Mouse (Mus musculus): Measurements from ENCODE around the gene Mapkapk3. TPM values are rescaled to one million over a fixed set of nuclear protein-coding genes. Genes with fewer than 3 reads are reported as not detected.

Gene Mapkapk3
- total and polyA plus RNA-seq, 3 experiments: 29.9 to 39.8 (median 30.1) TPM

GRCm38 (mm10) chr9:107304383-107304782 lies 14.7 kb upstream of the Mapkapk3 start:
- Histone ChIP-seq H3K4me3 (replicated peaks in 1 of 3; ENCODE audit: low read depth in 2 of 3, low read length in 2 of 3, poor library complexity in 1 of 3) (no peak overlapping the region), H3K27ac (ENCODE audit: insufficient read depth, low read depth) (no peak overlapping the region), H3K27me3 (replicated peaks) (no peaks in the 10 kb centered on the region), H3K36me3 (replicated peaks in 1 of 2; ENCODE audit: control insufficient read depth in 1 of 2, insufficient read depth in 1 of 2, low read length in 1 of 2) (peaks cover 16 to 25% of the 10 kb centered on the region in 2 experiments), H3K9ac (ENCODE audit: insufficient read depth, low read depth) (no peak overlapping the region), H3K79me2 (replicated peaks; ENCODE audit: control insufficient read depth, extremely low read depth, insufficient read depth, poor library complexity, severe bottlenecking) (no peaks in the 10 kb centered on the region), H3K4me1 (ENCODE audit: control insufficient read depth in 1 of 2, insufficient read depth in 2 of 2) (peaks cover 51 to 68% of the 10 kb centered on the region in 2 experiments), H3K9me3 (replicated peaks; ENCODE audit: low read length) (no peaks in the 10 kb centered on the region), H3K4me2 (ENCODE audit: insufficient read depth, low read depth, poor library complexity, severe bottlenecking) (no peak overlapping the region)
- dilution Hi-C loops (cut with MboI; ENCODE audit: extremely low pct_ligation_motif_present, extremely low pct_unique_long_range_greater_than_20kb, low sequenced_read_pairs) (no loop called here), in situ Hi-C loops (cut with MboI; ENCODE audit: low pct_ligation_motif_present, low pct_unique_long_range_greater_than_20kb, low sequenced_read_pairs) (no loop called here)
- DNase-seq (ENCODE audit: extremely low read depth): no peak
- TF ChIP-seq POLR2A (IDR thresholded peaks at IDR 0.05; ENCODE audit: low read depth, low read length) (no peak), NELFE (IDR thresholded peaks at IDR 0.05; ENCODE audit: low read depth, low read length) (no peak), RCOR1 (conservative IDR thresholded peaks at IDR 0.05; ENCODE audit: low read depth, low read length) (no peak), MYC (IDR thresholded peaks at IDR 0.05; ENCODE audit: low read depth, low read length) (no peak), JUND (conservative IDR thresholded peaks at IDR 0.05; ENCODE audit: low read depth, low read length) (no peak), MAX (IDR thresholded peaks at IDR 0.05; ENCODE audit: low read length) (no peak), E2F4 (IDR thresholded peaks at IDR 0.05; ENCODE audit: insufficient replicate concordance, low read depth, low read length) (no peak), GABPA (IDR thresholded peaks at IDR 0.05; ENCODE audit: insufficient replicate concordance, low read depth, low read length) (no peak), HCFC1 (IDR thresholded peaks at IDR 0.05; ENCODE audit: low read depth, low read length) (no peak), ELF1 (IDR thresholded peaks at IDR 0.05; ENCODE audit: low read depth, low read length) (no peak), MAFK (IDR thresholded peaks at IDR 0.05; ENCODE audit: insufficient replicate concordance, low read length) (no peak), IRF4 (IDR thresholded peaks at IDR 0.05; ENCODE audit: low read depth, low read length) (no peak), RAD21 (IDR thresholded peaks at IDR 0.05; ENCODE audit: low read depth, low read length) (no peak), BHLHE40 (IDR thresholded peaks at IDR 0.05; ENCODE audit: low read depth, low read length) (no peak), MAZ (IDR thresholded peaks at IDR 0.05; ENCODE audit: low read depth, low read length) (no peak), TCF12 (IDR thresholded peaks at IDR 0.05; ENCODE audit: low read depth, low read length) (no peak), ZMIZ1 (IDR thresholded peaks at IDR 0.05; ENCODE audit: low read depth, low read length) (no peak), CHD1 (IDR thresholded peaks at IDR 0.05; ENCODE audit: low read depth, low read length) (no peak), USF1 (IDR thresholded peaks at IDR 0.05; ENCODE audit: low read depth, low read length) (no peak), EP300 (IDR thresholded peaks at IDR 0.05; ENCODE audit: low read length) (no peak)

- Histone ChIP-seq H3K27ac (ENCODE audit: insufficient read depth, low read depth) (no peak overlapping the region), H3K79me2 (replicated peaks; ENCODE audit: control insufficient read depth, extremely low read depth, insufficient read depth, poor library complexity, severe bottlenecking) (no peaks in the 10 kb centered on the region), H3K9me3 (replicated peaks; ENCODE audit: low read length) (no peaks in the 10 kb centered on the region), H3K9ac (ENCODE audit: insufficient read depth, low read depth) (no peak overlapping the region), H3K36me3 (replicated peaks in 1 of 2; ENCODE audit: control insufficient read depth in 1 of 2, insufficient read depth in 1 of 2, low read length in 1 of 2) (peaks cover 16 to 25% of the 10 kb centered on the region in 2 experiments), H3K4me3 (replicated peaks in 1 of 3; ENCODE audit: low read depth in 2 of 3, low read length in 2 of 3, poor library complexity in 1 of 3) (no peak overlapping the region), H3K27me3 (replicated peaks) (no peaks in the 10 kb centered on the region), H3K4me2 (ENCODE audit: insufficient read depth, low read depth, poor library complexity, severe bottlenecking) (no peak overlapping the region), H3K4me1 (ENCODE audit: control insufficient read depth in 1 of 2, insufficient read depth in 2 of 2) (peaks cover 47 to 63% of the 10 kb centered on the region in 2 experiments)
- in situ Hi-C loops (cut with MboI; ENCODE audit: low pct_ligation_motif_present, low pct_unique_long_range_greater_than_20kb, low sequenced_read_pairs): no loop called here
- dilution Hi-C loops (cut with MboI; ENCODE audit: extremely low pct_ligation_motif_present, extremely low pct_unique_long_range_greater_than_20kb, low sequenced_read_pairs): no loop called here
- DNase-seq (ENCODE audit: extremely low read depth): no peak
- TF ChIP-seq HCFC1 (IDR thresholded peaks at IDR 0.05; ENCODE audit: low read depth, low read length): no peak
- peak; percentile 52; the same call in 1 of the 2 replicates for TF ChIP-seq BHLHE40 (IDR thresholded peaks at IDR 0.05; ENCODE audit: low read depth, low read length)
- TF ChIP-seq MEF2A (IDR thresholded peaks at IDR 0.05; ENCODE audit: borderline replicate concordance, low read depth, low read length): peak; percentile 55
- TF ChIP-seq ETS1 (conservative IDR thresholded peaks at IDR 0.05; ENCODE audit: low read depth, low read length): peak; percentile 34; the same call in 1 of the 2 replicates
- TF ChIP-seq ZNF384 (IDR thresholded peaks at IDR 0.05; ENCODE audit: low read depth, low read length): no peak
Observed at GRCm38 (mm10) chr9:107303900-107304299, 14.2 kb upstream of the Mapkapk3 start.
